Mouse (Mus musculus): ENCODE measurements at regions not wholly inside any gene's neighbourhood (a gene's known extent, or its start where the extent isn't known, plus 50 kb on each side); places are given as distances from the start of the nearest gene placed in this dataset.

DNA sequence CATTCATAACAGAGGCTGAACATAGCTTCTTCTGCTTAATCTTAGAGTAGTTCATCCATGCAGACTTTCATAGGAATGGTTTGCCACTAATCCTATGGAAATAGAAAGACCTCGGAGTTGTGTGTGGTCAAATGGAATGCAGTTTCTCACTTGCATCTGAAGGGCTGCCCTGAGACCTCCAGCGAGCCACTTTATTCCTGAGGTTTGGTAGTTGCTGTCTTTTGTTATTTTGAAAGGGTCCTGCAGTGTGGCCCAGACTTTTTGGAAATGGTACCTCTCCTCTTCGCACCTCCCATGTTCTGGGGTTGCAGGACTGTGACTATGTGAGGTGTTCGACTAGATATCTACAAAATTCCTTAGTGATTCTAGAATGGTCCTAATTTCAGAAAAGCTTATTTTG, 489.0 kb downstream of the Rnf144b start:
- H3K9ac ChIP-seq (ENCODE audit: low read length): no peak overlapping the region
- H3K27me3 ChIP-seq (ENCODE audit: control insufficient read depth, insufficient read depth, low read length): no peaks in the 10 kb centered on the region
- ATAC-seq (ENCODE audit: low FRiP score, low TSS enrichment): no peak
- no peaks in the 10 kb centered on the region for H3K4me1 ChIP-seq (replicated peaks; ENCODE audit: control insufficient read depth, insufficient read depth)
- TF ChIP-seq EP300 (optimal IDR thresholded peaks at IDR 0.05) (no peak), CTCF (IDR thresholded peaks at IDR 0.05; ENCODE audit: low read depth) (no peak)
- H3K27ac ChIP-seq (replicated peaks): no peak overlapping the region
- no peaks in the 10 kb centered on the region for H3K36me3 ChIP-seq (ENCODE audit: control insufficient read depth, insufficient read depth, low read length)
- DNase-seq (ENCODE audit: low spot score): no peak
- 86% methylated on average over 4 of the region's 4 CpGs for WGBS
- no peak overlapping the region for H3K4me3 ChIP-seq (ENCODE audit: low read depth, low read length)
- no peaks in the 10 kb centered on the region for H3K9me3 ChIP-seq (ENCODE audit: control insufficient read depth, low read length)
- H3K4me2 ChIP-seq (replicated peaks; ENCODE audit: low read depth): no peak overlapping the region

DNA sequence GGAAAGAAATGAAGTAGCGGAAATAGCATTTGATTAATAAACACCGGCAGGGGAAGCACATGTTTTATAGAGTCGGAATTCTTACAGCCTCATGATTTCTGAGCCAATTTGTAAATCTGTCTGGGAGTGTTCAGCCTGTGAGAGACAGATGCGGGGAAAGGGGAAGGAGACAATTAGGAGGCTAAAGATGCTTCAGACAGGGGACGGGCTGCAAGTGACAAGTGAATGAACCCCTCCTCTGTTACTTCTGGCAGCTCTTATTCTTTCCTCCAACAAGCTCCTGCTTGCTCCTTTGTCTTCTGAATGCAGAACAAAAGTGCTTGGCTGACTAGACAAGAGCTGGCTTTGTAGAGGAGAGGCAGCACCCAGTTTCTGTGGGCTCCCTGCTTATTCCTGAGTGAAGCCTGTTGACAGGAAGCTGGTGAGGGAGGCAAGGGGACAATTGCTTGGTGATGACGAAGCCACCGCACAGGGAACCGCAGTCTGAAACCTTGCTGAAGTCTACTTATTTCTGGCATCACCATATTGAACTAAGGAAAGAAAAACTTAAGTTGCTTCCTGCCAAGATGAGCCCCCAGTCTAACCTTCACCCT, 514.2 kb downstream of the Rnf144b start:
- ATAC-seq (ENCODE audit: low FRiP score, low TSS enrichment) (no peak), DNase-seq (ENCODE audit: low spot score) (no peak)
- Histone ChIP-seq H3K27me3 (ENCODE audit: control insufficient read depth, insufficient read depth, low read length) (no peaks in the 10 kb centered on the region), H3K27ac (replicated peaks) (no peak overlapping the region), H3K4me1 (replicated peaks; ENCODE audit: control insufficient read depth, insufficient read depth) (no peaks in the 10 kb centered on the region), H3K4me2 (replicated peaks; ENCODE audit: low read depth) (no peak overlapping the region), H3K9me3 (ENCODE audit: control insufficient read depth, low read length) (no peaks in the 10 kb centered on the region), H3K36me3 (ENCODE audit: control insufficient read depth, insufficient read depth, low read length) (no peaks in the 10 kb centered on the region), H3K4me3 (ENCODE audit: low read depth, low read length) (no peak overlapping the region), H3K9ac (ENCODE audit: low read length) (no peak overlapping the region)
- 58% methylated on average over 8 of the region's 8 CpGs for WGBS
- TF ChIP-seq EP300 (optimal IDR thresholded peaks at IDR 0.05) (no peak), CTCF (IDR thresholded peaks at IDR 0.05; ENCODE audit: low read depth) (no peak)

DNA sequence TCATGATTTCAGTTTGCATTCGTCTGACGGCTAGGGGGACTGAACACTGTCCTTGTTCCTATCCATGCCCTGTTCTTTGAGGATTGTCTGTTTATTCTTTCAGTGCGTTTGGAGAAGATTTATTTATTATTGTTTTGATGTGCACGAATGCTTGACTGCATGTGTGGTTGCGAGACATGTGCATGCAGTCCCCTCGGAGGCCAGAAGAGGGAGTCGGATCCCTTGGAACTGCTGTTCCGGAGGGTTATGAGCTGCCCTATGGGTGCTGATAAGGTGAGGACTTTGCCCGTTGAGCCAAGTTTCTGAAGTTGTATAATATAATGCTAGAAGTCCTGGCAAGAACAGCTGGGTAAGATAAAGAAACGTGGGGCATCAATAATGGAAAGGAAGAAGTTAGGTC, 519.9 kb downstream of the Rnf144b start:
- Histone ChIP-seq H3K9ac (ENCODE audit: low read length) (no peak overlapping the region), H3K36me3 (ENCODE audit: control insufficient read depth, insufficient read depth, low read length) (no peaks in the 10 kb centered on the region), H3K4me3 (ENCODE audit: low read depth, low read length) (no peak overlapping the region), H3K9me3 (ENCODE audit: control insufficient read depth, low read length) (no peaks in the 10 kb centered on the region), H3K4me2 (replicated peaks; ENCODE audit: low read depth) (no peak overlapping the region), H3K4me1 (replicated peaks; ENCODE audit: control insufficient read depth, insufficient read depth) (no peaks in the 10 kb centered on the region), H3K27ac (replicated peaks) (no peak overlapping the region), H3K27me3 (ENCODE audit: control insufficient read depth, insufficient read depth, low read length) (no peaks in the 10 kb centered on the region)
- TF ChIP-seq EP300 (optimal IDR thresholded peaks at IDR 0.05): no peak
- TF ChIP-seq CTCF (IDR thresholded peaks at IDR 0.05; ENCODE audit: low read depth): peak; percentile 45; the same call in 1 of the 2 replicates
- 87% methylated on average over 10 of the region's 10 CpGs for WGBS
- ATAC-seq (ENCODE audit: low FRiP score, low TSS enrichment): no peak
- no peak for DNase-seq (ENCODE audit: low spot score)

DNA sequence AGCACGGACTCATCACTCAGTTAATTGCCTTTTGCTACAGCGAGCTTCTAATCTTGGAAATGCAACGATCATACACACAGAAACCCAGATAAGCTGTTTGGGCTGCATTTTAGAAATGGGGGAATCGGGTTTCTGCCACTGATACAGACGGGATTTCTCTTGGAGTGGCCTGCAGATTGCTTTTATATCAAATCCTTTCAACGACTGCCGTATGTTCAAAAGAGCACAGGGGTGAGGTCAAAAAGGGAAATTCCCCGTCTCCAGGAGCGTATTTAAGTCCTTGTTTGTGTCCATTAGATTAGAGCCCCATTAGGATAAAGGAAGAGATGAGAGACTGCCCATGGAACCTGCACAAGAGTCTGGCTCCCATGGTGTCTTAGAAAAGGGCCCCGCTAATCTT, 522.6 kb downstream of the Rnf144b start:
- H3K27me3 ChIP-seq (ENCODE audit: control insufficient read depth, insufficient read depth, low read length): no peaks in the 10 kb centered on the region
- DNase-seq (ENCODE audit: low spot score) (no peak), ATAC-seq (ENCODE audit: low FRiP score, low TSS enrichment) (no peak)
- no peaks in the 10 kb centered on the region for H3K9me3 ChIP-seq (ENCODE audit: control insufficient read depth, low read length)
- no peak overlapping the region for H3K27ac ChIP-seq (replicated peaks)
- TF ChIP-seq CTCF (IDR thresholded peaks at IDR 0.05; ENCODE audit: low read depth) (no peak), EP300 (optimal IDR thresholded peaks at IDR 0.05) (no peak)
- H3K9ac ChIP-seq (ENCODE audit: low read length): no peak overlapping the region
- 34% methylated on average over 10 of the region's 10 CpGs for WGBS
- H3K4me1 ChIP-seq (replicated peaks; ENCODE audit: control insufficient read depth, insufficient read depth): no peaks in the 10 kb centered on the region
- no peak overlapping the region for H3K4me2 ChIP-seq (replicated peaks; ENCODE audit: low read depth)
- H3K4me3 ChIP-seq (ENCODE audit: low read depth, low read length): no peak overlapping the region
- H3K36me3 ChIP-seq (ENCODE audit: control insufficient read depth, insufficient read depth, low read length): no peaks in the 10 kb centered on the region

DNA sequence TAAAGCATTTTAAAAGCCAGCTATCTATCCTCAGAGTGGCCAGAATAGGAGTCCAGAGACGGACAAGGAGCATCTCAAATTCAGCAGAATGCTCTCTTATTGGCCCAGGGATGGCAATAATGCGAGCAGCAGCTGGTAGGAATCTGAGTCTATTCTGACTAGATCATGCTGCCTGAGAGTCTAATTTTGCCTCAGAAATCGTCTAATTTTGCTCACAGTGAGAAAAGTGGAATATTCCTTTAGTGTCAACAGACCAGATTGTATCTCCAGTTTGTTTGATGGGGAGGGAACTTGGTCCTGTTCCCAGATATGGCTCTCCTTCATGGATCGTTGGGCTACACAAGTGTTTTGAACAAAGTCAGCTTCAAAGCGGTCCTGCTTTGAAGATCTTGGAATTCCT, 525.2 kb downstream of the Rnf144b start:
- no peak for TF ChIP-seq CTCF (IDR thresholded peaks at IDR 0.05; ENCODE audit: low read depth)
- TF ChIP-seq EP300 (optimal IDR thresholded peaks at IDR 0.05): no peak
- Histone ChIP-seq H3K9ac (ENCODE audit: low read length) (no peak overlapping the region), H3K9me3 (ENCODE audit: control insufficient read depth, low read length) (no peaks in the 10 kb centered on the region), H3K4me1 (replicated peaks; ENCODE audit: control insufficient read depth, insufficient read depth) (no peaks in the 10 kb centered on the region), H3K36me3 (ENCODE audit: control insufficient read depth, insufficient read depth, low read length) (no peaks in the 10 kb centered on the region), H3K4me2 (replicated peaks; ENCODE audit: low read depth) (no peak overlapping the region), H3K27me3 (ENCODE audit: control insufficient read depth, insufficient read depth, low read length) (no peaks in the 10 kb centered on the region), H3K4me3 (ENCODE audit: low read depth, low read length) (no peak overlapping the region), H3K27ac (replicated peaks) (no peak overlapping the region)
- WGBS: 46% methylated on average over 5 of the region's 5 CpGs
- ATAC-seq (ENCODE audit: low FRiP score, low TSS enrichment) (no peak), DNase-seq (ENCODE audit: low spot score) (no peak)

DNA sequence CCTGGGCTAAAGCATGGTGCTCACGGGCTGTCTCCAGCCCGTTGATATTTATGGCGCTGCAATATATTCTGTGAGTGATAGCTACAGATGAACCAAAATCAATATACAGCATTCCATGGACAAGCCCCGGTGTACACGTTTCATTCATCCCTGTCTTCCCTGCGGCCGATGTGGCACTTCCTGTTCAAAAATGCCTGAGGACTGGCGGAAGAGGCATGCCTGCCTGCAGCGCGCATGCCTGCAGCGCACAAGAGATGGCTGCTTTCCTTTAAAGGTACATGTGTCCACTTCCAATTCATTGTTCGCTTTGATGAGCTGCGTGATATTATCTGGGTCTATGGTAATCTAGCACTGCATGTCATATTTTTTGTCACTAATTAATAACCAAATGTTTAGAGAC, 527.6 kb downstream of the Rnf144b start:
- Histone ChIP-seq H3K27ac (replicated peaks) (no peak overlapping the region), H3K9ac (ENCODE audit: low read length) (no peak overlapping the region), H3K36me3 (ENCODE audit: control insufficient read depth, insufficient read depth, low read length) (no peaks in the 10 kb centered on the region), H3K4me3 (ENCODE audit: low read depth, low read length) (no peak overlapping the region), H3K4me1 (replicated peaks; ENCODE audit: control insufficient read depth, insufficient read depth) (no peaks in the 10 kb centered on the region), H3K4me2 (replicated peaks; ENCODE audit: low read depth) (no peak overlapping the region), H3K27me3 (ENCODE audit: control insufficient read depth, insufficient read depth, low read length) (no peaks in the 10 kb centered on the region), H3K9me3 (ENCODE audit: control insufficient read depth, low read length) (no peaks in the 10 kb centered on the region)
- WGBS: 77% methylated on average over 13 of the region's 13 CpGs
- TF ChIP-seq CTCF (IDR thresholded peaks at IDR 0.05; ENCODE audit: low read depth) (no peak), EP300 (optimal IDR thresholded peaks at IDR 0.05) (no peak)
- ATAC-seq (ENCODE audit: low FRiP score, low TSS enrichment) (no peak), DNase-seq (ENCODE audit: low spot score) (no peak)
